ENCODE assay signal across 14 mouse cellular contexts in the genomic region with DNA sequence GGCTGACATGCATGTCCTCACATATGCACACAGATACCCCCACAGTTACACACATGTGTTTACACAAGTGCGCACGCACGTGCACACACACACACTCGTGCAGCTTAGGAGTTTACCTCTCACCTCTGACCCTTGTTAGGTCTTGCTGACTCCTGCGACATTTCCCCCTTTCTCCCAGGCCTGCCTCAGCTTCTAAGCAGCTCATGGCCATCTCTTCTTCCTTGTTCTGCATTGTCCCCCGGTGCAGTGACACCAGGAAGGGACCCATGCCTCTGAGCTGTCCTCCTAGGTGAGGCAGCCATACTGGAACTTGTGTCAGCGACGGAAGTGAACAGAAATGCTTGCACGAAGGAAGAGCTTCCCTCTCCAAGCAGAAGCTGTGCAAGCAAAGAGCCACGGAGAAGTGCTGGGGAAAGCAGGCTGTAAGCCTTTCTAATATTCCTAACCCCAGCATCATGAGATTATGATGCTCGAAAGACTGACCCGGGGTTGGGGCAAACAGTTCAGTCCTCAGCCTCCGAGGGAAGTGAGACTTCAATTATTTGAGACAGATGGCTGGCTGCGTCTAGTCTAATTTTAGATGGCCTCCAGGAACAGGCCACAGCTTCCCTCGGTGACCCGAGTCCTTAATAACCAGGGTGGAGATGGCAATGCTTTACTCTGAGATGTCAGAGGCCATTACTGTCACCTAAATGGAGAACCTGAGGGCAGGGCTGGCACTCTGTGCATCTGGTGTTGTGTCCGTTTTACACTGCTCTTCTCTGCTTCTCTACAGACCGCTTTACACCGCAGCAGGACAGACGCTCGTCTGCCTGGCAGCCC.
DNase-seq lines count a peak whose midpoint lies in the region; ATAC-seq lines count a peak whose summit lies in the region.
"Had no signal": no experiment of that assay in that cellular context is flagged by ENCODE, and none has a peak within 500 bp of the region (broad histone marks: within the 10 kb centered on the region; RNA-seq: fewer than 3 reads in every experiment).

No protein-coding gene starts in this region.

- peaks cover 29% of the 10 kb centered on the region for H3K4me1 ChIP-seq in hindbrain, embryonic 10.5 days (replicated peaks)
- no peaks in the 10 kb centered on the region for H3K4me1 ChIP-seq in hindbrain, embryonic 14.5 days (replicated peaks; ENCODE audit: control insufficient read depth, insufficient read depth, low read length)

- no peak overlapping the region for H3K4me2 ChIP-seq in hindbrain, embryonic 14.5 days (replicated peaks)
- H3K4me2 ChIP-seq: embryonic facial prominence, embryonic 12.5 days had no signal

- no peak for ATAC-seq in hindbrain, embryonic 14.5 days (ENCODE audit: low FRiP score)
- 0 out of 2 replicates have a peak, but pooled peaks have one; percentile 16 for ATAC-seq in neutrophil, adult 5-6 weeks (ENCODE audit: extremely low read depth, insufficient number of reproducible peaks, low FRiP score, poor library complexity, severe bottlenecking)
- ATAC-seq: forebrain, postnatal 0 days had no signal

- no peak overlapping the region for H3K9ac ChIP-seq in hindbrain, embryonic 14.5 days
- H3K9ac ChIP-seq: embryonic facial prominence, embryonic 12.5 days; forebrain, postnatal 0 days had no signal

- H3K9me3 ChIP-seq in hindbrain, embryonic 10.5 days: peaks cover 4% of the 10 kb centered on the region; the same call in 1 of the 2 replicates
- no peaks in the 10 kb centered on the region for H3K9me3 ChIP-seq in hindbrain, embryonic 14.5 days (ENCODE audit: control insufficient read depth, low read length)
- H3K9me3 ChIP-seq: embryonic facial prominence, embryonic 12.5 days had no signal

- WGBS in hindbrain, embryonic 10.5 days: 78% methylated on average over 21 of the region's 21 CpGs
- WGBS in hindbrain, embryonic 14.5 days: 69% methylated on average over 21 of the region's 21 CpGs

- H3K27me3 ChIP-seq in hindbrain, embryonic 10.5 days (ENCODE audit: insufficient read depth, poor library complexity, severe bottlenecking): no peaks in the 10 kb centered on the region
- no peaks in the 10 kb centered on the region for H3K27me3 ChIP-seq in hindbrain, embryonic 14.5 days (ENCODE audit: control insufficient read depth, insufficient read depth, low read length)
- H3K27me3 ChIP-seq: embryonic facial prominence, embryonic 12.5 days had no signal

- peak overlapping the region; percentile 67 for H3K27ac ChIP-seq in hindbrain, embryonic 10.5 days
- H3K27ac ChIP-seq in hindbrain, embryonic 14.5 days: no peak overlapping the region
- H3K27ac ChIP-seq: embryonic facial prominence, embryonic 12.5 days; macrophage had no signal

- peak; percentile 3 to 4 for DNase-seq in cerebellum, adult 18-20 months
- DNase-seq in cerebellum, postnatal 4 days (ENCODE audit: low spot score in 2 of 2): no peak
- peak; percentile 12 for DNase-seq in hindbrain, embryonic 10.5 days (ENCODE audit: low spot score)
- DNase-seq in hindbrain, embryonic 14.5 days (ENCODE audit: low spot score): no peak
- peak; percentile 39 for DNase-seq in embryo, embryonic 11 days
- no peak for DNase-seq in right cerebral cortex, postnatal 14 days
- no peak for DNase-seq in adipocyte (ENCODE audit: low spot score)
- DNase-seq: forebrain, postnatal 0 days; kidney, adult 8-10 months; layer of hippocampus, adult 9-11 months; left cerebral cortex, postnatal 4 days had no signal

- no peak overlapping the region for H3K4me3 ChIP-seq in hindbrain, embryonic 10.5 days
- H3K4me3 ChIP-seq in hindbrain, embryonic 14.5 days (replicated peaks; ENCODE audit: low read length): no peak overlapping the region
- H3K4me3 ChIP-seq: embryonic facial prominence, embryonic 12.5 days had no signal

- no peaks in the 10 kb centered on the region for H3K36me3 ChIP-seq in hindbrain, embryonic 10.5 days
- no peaks in the 10 kb centered on the region for H3K36me3 ChIP-seq in hindbrain, embryonic 14.5 days (replicated peaks; ENCODE audit: control insufficient read depth, insufficient read depth)
- H3K36me3 ChIP-seq: embryonic facial prominence, embryonic 12.5 days had no signal

Comparison
In these comparisons a context has a peak if more than half of its experiments do, and no peak if none do; other contexts are left out.
1. DNase-seq: peak in cerebellum, adult 18-20 months (2 of 2), hindbrain, embryonic 10.5 days (single experiment) and embryo, embryonic 11 days (single experiment); none in cerebellum, postnatal 4 days (0 of 2), hindbrain, embryonic 14.5 days (single experiment), right cerebral cortex, postnatal 14 days (single experiment) and adipocyte (single experiment).